Mouse (Mus musculus) spleen, adult 2 months (tissue): ENCODE measurements around the gene Gm20458.

Experiments
- CTCF ChIP-seq: fragments of 200-500 bp; IDR thresholded peaks from 2 replicates; pipeline ENCODE4 v1.5.1; 2011; ENCODE audit warnings: mild to moderate bottlenecking, inconsistent platforms; ENCODE audit not compliant: insufficient read depth, insufficient read length, insufficient replicate concordance; ENCODE audit errors: extremely low read depth
- POLR2A ChIP-seq: fragments of 200-500 bp; IDR thresholded peaks from 2 replicates; pipeline ENCODE4 v1.6.1; 2011; ENCODE audit warnings: low read depth, low read length, inconsistent platforms

DNA sequence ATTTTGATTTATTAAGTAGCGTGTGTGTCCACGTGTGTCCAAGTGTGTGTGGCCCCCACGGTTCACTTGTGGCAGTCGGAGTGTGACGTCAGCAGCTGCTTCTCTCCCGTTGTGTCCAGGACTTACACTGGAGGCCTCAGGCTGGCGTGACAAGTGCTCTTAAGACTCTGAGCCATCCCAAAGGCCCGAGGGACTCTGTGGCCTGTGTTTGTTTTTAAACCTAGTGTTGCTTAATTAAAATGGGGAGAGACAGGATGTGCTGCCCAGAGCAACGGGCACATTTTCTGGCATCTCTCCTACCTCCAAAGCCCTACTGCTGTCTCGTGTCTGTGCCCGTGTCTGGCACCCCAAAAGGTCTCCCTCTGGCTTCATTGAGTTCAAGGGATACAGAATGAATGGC lies 37.3 kb upstream of the Gm20458 start:
- TF ChIP-seq CTCF, result no peak
- TF ChIP-seq POLR2A, result no peak
